ENCODE assay signal across 8 mouse cellular contexts in the genomic region with DNA sequence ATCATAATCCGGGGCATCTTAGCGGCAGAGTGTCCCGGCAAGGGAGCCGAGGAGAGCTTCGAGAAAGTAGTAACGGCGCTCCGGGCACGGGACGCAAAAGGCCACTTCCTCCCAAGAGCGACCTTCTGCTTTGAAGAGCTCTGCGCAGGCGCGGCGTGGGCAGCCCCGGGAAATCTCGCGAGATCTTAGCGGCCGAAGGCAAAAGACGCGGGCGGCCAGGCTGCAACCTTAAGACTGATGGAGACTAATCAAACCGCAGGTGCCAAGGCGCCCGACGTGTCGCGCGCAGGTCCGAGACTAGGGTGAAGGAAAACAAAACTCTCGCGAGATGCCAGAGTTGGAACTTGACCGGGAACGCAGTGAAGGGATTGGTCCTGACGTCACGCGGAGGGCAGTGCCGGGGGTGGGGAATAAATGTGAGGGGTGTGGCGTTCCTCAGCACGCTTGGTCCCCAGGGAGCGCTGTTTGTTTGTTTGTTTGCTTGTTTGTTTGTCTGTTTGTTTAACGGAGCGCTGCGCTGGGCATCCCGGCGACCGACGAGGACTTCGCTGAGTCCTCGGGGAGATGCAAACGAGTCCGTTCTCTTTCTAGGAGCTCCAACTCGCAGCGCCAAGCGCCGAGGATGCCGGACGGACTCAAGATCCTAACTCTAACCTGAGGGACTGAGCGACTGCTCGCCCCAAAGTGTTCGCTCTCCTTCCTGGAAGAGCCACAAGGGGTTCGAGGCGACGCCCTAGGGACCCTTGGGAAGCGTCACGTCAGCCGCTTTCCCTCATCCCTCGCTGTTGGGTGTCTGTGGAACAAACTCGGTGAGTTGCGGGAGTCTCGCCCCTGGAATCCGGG. TPM values are rescaled to one million over a fixed set of nuclear protein-coding genes. Genes with fewer than 3 reads are reported as not detected.
DNase-seq lines count a peak whose midpoint lies in the region; ATAC-seq and TF ChIP-seq lines count a peak whose summit lies in the region.

A gene (minus strand): TSS at position 319 of the 843 bp plus-strand sequence.

- peak; percentile 96 for ATAC-seq in common myeloid progenitor, adult 5-6 weeks (replicated peaks; ENCODE audit: low read depth, poor library complexity, severe bottlenecking)
- ATAC-seq in hindbrain, postnatal 0 days = peak; percentile 98
- ATAC-seq in megakaryocyte, adult 5-6 weeks (ENCODE audit: poor library complexity, severe bottlenecking) = peak; percentile 95

- peak within 1 kb of the TSS; percentile 86 for H3K4me2 ChIP-seq in hindbrain, postnatal 0 days (ENCODE audit: low read depth, low read length)

- under 1% methylated on average over 73 of the region's 73 CpGs for whole genome bisulfite sequencing in hindbrain, postnatal 0 days

- peaks cover 13% of the 10 kb centered on the region; the same call in 1 of the 2 replicates for H3K4me1 ChIP-seq in hindbrain, postnatal 0 days (ENCODE audit: insufficient read depth, low read length)

- no peaks in the 10 kb centered on the region for H3K27me3 ChIP-seq in hindbrain, postnatal 0 days (ENCODE audit: insufficient read depth, low read length)

- peak within 1 kb of the TSS; percentile 80 for H3K9ac ChIP-seq in hindbrain, postnatal 0 days (replicated peaks; ENCODE audit: low read length)

- no peaks in the 10 kb centered on the region for H3K9me3 ChIP-seq in hindbrain, postnatal 0 days (ENCODE audit: low read length)

- TF ChIP-seq CTCF in gastrocnemius, adult 2 months (IDR thresholded peaks at IDR 0.05) = peak; percentile 12; the same call in 1 of the 2 replicates
- TF ChIP-seq CTCF in hindbrain, postnatal 0 days (IDR thresholded peaks at IDR 0.05; ENCODE audit: low read depth) = peak; percentile 51
- peak; percentile 8; the same call in 1 of the 2 replicates for TF ChIP-seq CTCF in left cerebral cortex, adult 2 months (IDR thresholded peaks at IDR 0.05)

- H3K27ac ChIP-seq in gastrocnemius, adult 2 months = peak within 1 kb of the TSS; percentile 98
- peak within 1 kb of the TSS; percentile 94 for H3K27ac ChIP-seq in hindbrain, postnatal 0 days
- H3K27ac ChIP-seq in left cerebral cortex, adult 2 months = peak within 1 kb of the TSS; percentile 91

- no peaks in the 10 kb centered on the region for H3K36me3 ChIP-seq in hindbrain, postnatal 0 days (ENCODE audit: insufficient read depth, low read length)

- H3K4me3 ChIP-seq in gastrocnemius, adult 2 months = peak within 1 kb of the TSS; percentile 87
- H3K4me3 ChIP-seq in hindbrain, postnatal 0 days (ENCODE audit: low read length) = peak within 1 kb of the TSS; percentile 64
- H3K4me3 ChIP-seq in left cerebral cortex, adult 2 months = peak within 1 kb of the TSS; percentile 88

- peak; percentile 100 for DNase-seq in ZHBTc4 (ENCODE audit: low read depth, low spot score)
- peak; percentile 98 for DNase-seq in gastrocnemius, adult 2 months
- DNase-seq in hindbrain, postnatal 0 days (ENCODE audit: low spot score) = peak; percentile 100
- peak; percentile 93 to 94 for DNase-seq in left cerebral cortex, adult 2 months (ENCODE audit: extremely low spot score in 1 of 2, low spot score in 2 of 2)
- DNase-seq in right cerebral cortex, adult 2 months (ENCODE audit: low spot score in 2 of 2) = peak; percentile 96
- DNase-seq in urinary bladder, postnatal 14 days (ENCODE audit: low spot score) = peak; percentile 98

- intact Hi-C loops in gastrocnemius, adult 2 months (cut with DNase I) = no loop called here
- intact Hi-C loops in left cerebral cortex, adult 2 months (cut with DNase I) = no loop called here

RNA-seq across cellular contexts. Expression of the gene that starts here (rescaled TPM):
- 128 and 141 TPM in 2 replicates for total RNA-seq in common myeloid progenitor, adult 5-6 weeks (2017)
- total RNA-seq in gastrocnemius, adult 2 months (2021) = 10 to 100 TPM; 39.5 to 41.3 TPM
- total RNA-seq in hindbrain, postnatal 0 days (2014; rRNA removed) = 21.5 and 38.1 TPM in 2 replicates
- 54.2 and 57.7 TPM in 2 replicates for polyA plus RNA-seq in hindbrain, postnatal 0 days (2015; fragmentation: Nextera tagmentation; extraction: Ambion mirVana)
- 10 to 100 TPM; 55.4 to 57.6 TPM for total RNA-seq in left cerebral cortex, adult 2 months (2021)
- 58.1 and 60.7 TPM in 2 replicates for total RNA-seq in megakaryocyte, adult 5-6 weeks (2015)
- total RNA-seq in megakaryocyte, adult 5-6 weeks (2017) = 106 and 112 TPM in 2 replicates

Comparison
In these comparisons a context has a peak if more than half of its experiments do, and no peak if none do; other contexts are left out.
1. Peak in every context shown above with its lines: DNase-seq, ATAC-seq, H3K4me3 ChIP-seq and H3K27ac ChIP-seq.